Mouse (Mus musculus): ENCODE results near the gene Lrrc46.

- TF ChIP-seq CTCF (IDR thresholded peaks at IDR 0.05; ENCODE audit: extremely low read depth, insufficient read length, insufficient replicate concordance, low read depth, low read length) (no peak), POLR2A (IDR thresholded peaks at IDR 0.05; ENCODE audit: low read depth, low read length) (no peak)
Measured at GRCm38 (mm10) chr11:97044902-97045301, 3.7 kb upstream of the Lrrc46 start.

Measured in small intestine, adult 2 months (tissue).